Mouse (Mus musculus): Measurements from ENCODE around the gene Fstl5. TPM values are rescaled to one million over a fixed set of nuclear protein-coding genes. Genes with fewer than 3 reads are reported as not detected.

The Fstl5 gene
- polyA plus RNA-seq, 1 experiment from 2014 or later, result not detected

Other genes starting within 250 kb of the Fstl5 start
- gene Golim4, start 117.3 kb upstream of the Fstl5 start, polyA plus RNA-seq (2014; fragmentation: Nextera tagmentation; extraction: Ambion mirVana), result 40.4 and 45.4 TPM in 2 replicates